In genomic region chr7:145332376-145333041, GRCm38 (mm10) we compare ENCODE assay signal across 12 mouse cellular contexts. TPM values are rescaled to one million over a fixed set of nuclear protein-coding genes. Genes with fewer than 3 reads are reported as not detected.
DNase-seq lines count a peak whose midpoint lies in the region; ATAC-seq and TF ChIP-seq lines count a peak whose summit lies in the region.
"Had no signal": no experiment of that assay in that cellular context is flagged by ENCODE, and none has a peak within 500 bp of the region (broad histone marks: within the 10 kb centered on the region; RNA-seq: fewer than 3 reads in every experiment).

No protein-coding gene starts in this region.

- no peak overlapping the region for H3K4me2 ChIP-seq in forebrain, embryonic 14.5 days (ENCODE audit: low read length)
- no peak overlapping the region for H3K4me2 ChIP-seq in forebrain, embryonic 16.5 days (ENCODE audit: low read length)
- no peak overlapping the region for H3K4me2 ChIP-seq in midbrain, postnatal 0 days (ENCODE audit: low read depth, low read length, poor library complexity, severe bottlenecking)
- no peak overlapping the region for H3K4me2 ChIP-seq in midbrain, embryonic 11.5 days

- DNase-seq in forebrain, embryonic 14.5 days (ENCODE audit: low spot score), result peak; percentile 26
- DNase-seq in midbrain, postnatal 0 days (ENCODE audit: low spot score), result peak; percentile 42
- DNase-seq in midbrain, embryonic 11.5 days (ENCODE audit: low spot score, missing footprints), result no peak
- DNase-seq in kidney, postnatal 14 days, result peak; percentile 65
- no peak for DNase-seq in urinary bladder, postnatal 4 days (ENCODE audit: low spot score in 2 of 2)
- DNase-seq in Muller cell, postnatal 12 days (ENCODE audit: inconsistent ontology term), result no peak
- DNase-seq: embryo, embryonic 11 days had no signal

- H3K36me3 ChIP-seq in forebrain, embryonic 14.5 days (ENCODE audit: control insufficient read depth, insufficient read depth, low read length), result no peaks in the 10 kb centered on the region
- no peaks in the 10 kb centered on the region for H3K36me3 ChIP-seq in forebrain, embryonic 16.5 days (ENCODE audit: control insufficient read depth, insufficient read depth)
- no peaks in the 10 kb centered on the region for H3K36me3 ChIP-seq in midbrain, postnatal 0 days (ENCODE audit: insufficient read depth, low read length)
- no peaks in the 10 kb centered on the region for H3K36me3 ChIP-seq in midbrain, embryonic 11.5 days (ENCODE audit: control insufficient read depth, insufficient read depth, low read length)

- H3K27me3 ChIP-seq in forebrain, embryonic 14.5 days (replicated peaks; ENCODE audit: control insufficient read depth, insufficient read depth, low read length), result no peaks in the 10 kb centered on the region
- H3K27me3 ChIP-seq in forebrain, embryonic 16.5 days (replicated peaks; ENCODE audit: control insufficient read depth, insufficient read depth, low read length), result no peaks in the 10 kb centered on the region
- no peaks in the 10 kb centered on the region for H3K27me3 ChIP-seq in midbrain, postnatal 0 days (ENCODE audit: insufficient read depth, low read length)
- H3K27me3 ChIP-seq in midbrain, embryonic 11.5 days (ENCODE audit: control insufficient read depth, insufficient read depth, low read length), result no peaks in the 10 kb centered on the region

- no peak overlapping the region for H3K9ac ChIP-seq in forebrain, embryonic 14.5 days (ENCODE audit: low read length)
- no peak overlapping the region for H3K9ac ChIP-seq in forebrain, embryonic 16.5 days (replicated peaks; ENCODE audit: low read depth, low read length)
- no peak overlapping the region for H3K9ac ChIP-seq in midbrain, postnatal 0 days (replicated peaks; ENCODE audit: low read length, poor library complexity, severe bottlenecking)
- no peak overlapping the region for H3K9ac ChIP-seq in midbrain, embryonic 11.5 days (ENCODE audit: low read length)

- H3K4me3 ChIP-seq in forebrain, embryonic 14.5 days (ENCODE audit: low read depth, low read length), result no peak overlapping the region
- H3K4me3 ChIP-seq in forebrain, embryonic 16.5 days (replicated peaks; ENCODE audit: low read length), result no peak overlapping the region
- H3K4me3 ChIP-seq in midbrain, postnatal 0 days (ENCODE audit: low read depth, low read length), result no peak overlapping the region
- no peak overlapping the region for H3K4me3 ChIP-seq in midbrain, embryonic 11.5 days (ENCODE audit: low read depth, low read length)

- no peak for ATAC-seq in forebrain, embryonic 14.5 days
- no peak for ATAC-seq in forebrain, embryonic 16.5 days
- ATAC-seq in midbrain, postnatal 0 days (ENCODE audit: low FRiP score), result no peak
- no peak for ATAC-seq in midbrain, embryonic 11.5 days (ENCODE audit: low FRiP score)
- ATAC-seq in erythroblast, adult 5-6 weeks (replicated peaks; ENCODE audit: low FRiP score, poor library complexity, severe bottlenecking), result no peak

- no peaks in the 10 kb centered on the region for H3K9me3 ChIP-seq in forebrain, embryonic 14.5 days (replicated peaks; ENCODE audit: control insufficient read depth, low read length)
- no peaks in the 10 kb centered on the region for H3K9me3 ChIP-seq in forebrain, embryonic 16.5 days (ENCODE audit: control insufficient read depth, low read length)
- no peaks in the 10 kb centered on the region for H3K9me3 ChIP-seq in midbrain, postnatal 0 days (ENCODE audit: low read length)
- H3K9me3 ChIP-seq in midbrain, embryonic 11.5 days (ENCODE audit: control insufficient read depth, low read length), result no peaks in the 10 kb centered on the region

- WGBS in forebrain, embryonic 14.5 days, result 55% methylated on average over 1 of the region's 1 CpGs
- 31% methylated on average over 1 of the region's 1 CpGs for WGBS in forebrain, embryonic 16.5 days
- WGBS in midbrain, postnatal 0 days, result 48% methylated on average over 1 of the region's 1 CpGs
- 55% methylated on average over 1 of the region's 1 CpGs for WGBS in midbrain, embryonic 11.5 days

- no peak for TF ChIP-seq CTCF in midbrain, postnatal 0 days (IDR thresholded peaks at IDR 0.05)

- no peak overlapping the region for H3K27ac ChIP-seq in forebrain, embryonic 14.5 days (ENCODE audit: low read depth, low read length)
- no peak overlapping the region for H3K27ac ChIP-seq in forebrain, embryonic 16.5 days (ENCODE audit: low read length)
- H3K27ac ChIP-seq in midbrain, postnatal 0 days (ENCODE audit: low read depth, low read length), result no peak overlapping the region
- H3K27ac ChIP-seq in midbrain, embryonic 11.5 days (ENCODE audit: low read depth, low read length), result no peak overlapping the region

- H3K4me1 ChIP-seq in forebrain, embryonic 14.5 days (ENCODE audit: control insufficient read depth, insufficient read depth, low read length), result no peaks in the 10 kb centered on the region
- no peaks in the 10 kb centered on the region; the same call in 1 of the 2 replicates for H3K4me1 ChIP-seq in forebrain, embryonic 16.5 days (replicated peaks; ENCODE audit: control insufficient read depth, insufficient read depth, low read length)
- no peaks in the 10 kb centered on the region for H3K4me1 ChIP-seq in midbrain, postnatal 0 days (ENCODE audit: insufficient read depth, low read length)
- peaks cover 2% of the 10 kb centered on the region; the same call in 1 of the 2 replicates for H3K4me1 ChIP-seq in midbrain, embryonic 11.5 days (ENCODE audit: control insufficient read depth, insufficient read depth, low read length)

RNA-seq across cellular contexts. Expression of gene Mrgprd, which starts 17.9 kb away (rescaled TPM):
- not detected in 2 replicates for polyA plus RNA-seq in forebrain, embryonic 14.5 days (2014; fragmentation: Nextera tagmentation; extraction: Ambion mirVana)
- not detected in 2 replicates for polyA plus RNA-seq in forebrain, embryonic 16.5 days (2015; fragmentation: Nextera tagmentation; extraction: Ambion mirVana)
- total RNA-seq in midbrain, postnatal 0 days (2014; rRNA removed), result not detected in 2 replicates
- polyA plus RNA-seq in midbrain, postnatal 0 days (2015; fragmentation: Nextera tagmentation; extraction: Ambion mirVana), result not detected in 2 replicates
- polyA plus RNA-seq in midbrain, embryonic 11.5 days (2014; fragmentation: Nextera tagmentation; extraction: Ambion mirVana), result not detected in 2 replicates
- total RNA-seq in erythroblast, adult 5-6 weeks (2015; ENCODE audit: low replicate concordance), result not detected in 2 replicates
- not detected in 2 replicates for total RNA-seq in erythroblast, adult 5-6 weeks (2017; ENCODE audit: low replicate concordance)
- total RNA-seq: heart, adult 18-20 months; layer of hippocampus, postnatal 14 days had no signal
- polyA plus RNA-seq: C2C12 had no signal

RNA-seq across cellular contexts. Expression of gene Mrgprf, which starts 31.9 kb away (rescaled TPM):
- 2.7 and 3.9 TPM in 2 replicates for polyA plus RNA-seq in forebrain, embryonic 14.5 days (2014; fragmentation: Nextera tagmentation; extraction: Ambion mirVana)
- 2.9 and 3.3 TPM in 2 replicates for polyA plus RNA-seq in forebrain, embryonic 16.5 days (2015; fragmentation: Nextera tagmentation; extraction: Ambion mirVana)
- 5.5 and 6.8 TPM in 2 replicates for total RNA-seq in midbrain, postnatal 0 days (2014; rRNA removed)
- 4.6 and 5.0 TPM in 2 replicates for polyA plus RNA-seq in midbrain, postnatal 0 days (2015; fragmentation: Nextera tagmentation; extraction: Ambion mirVana)
- polyA plus RNA-seq in midbrain, embryonic 11.5 days (2014; fragmentation: Nextera tagmentation; extraction: Ambion mirVana), result 0.51 and 0.87 TPM in 2 replicates
- total RNA-seq in erythroblast, adult 5-6 weeks (2015; ENCODE audit: low replicate concordance), result not detected in 2 replicates
- not detected in 2 replicates for total RNA-seq in erythroblast, adult 5-6 weeks (2017; ENCODE audit: low replicate concordance)

RNA-seq across cellular contexts. Expression of gene Tpcn2, which starts 48.7 kb away (rescaled TPM):
- 0.46 and 0.86 TPM in 2 replicates for polyA plus RNA-seq in forebrain, embryonic 14.5 days (2014; fragmentation: Nextera tagmentation; extraction: Ambion mirVana)
- polyA plus RNA-seq in forebrain, embryonic 16.5 days (2015; fragmentation: Nextera tagmentation; extraction: Ambion mirVana), result 2.5 and 3.9 TPM in 2 replicates
- 2.8 and 4.1 TPM in 2 replicates for total RNA-seq in midbrain, postnatal 0 days (2014; rRNA removed)
- 1.5 TPM in 2 replicates for polyA plus RNA-seq in midbrain, postnatal 0 days (2015; fragmentation: Nextera tagmentation; extraction: Ambion mirVana)
- polyA plus RNA-seq in midbrain, embryonic 11.5 days (2014; fragmentation: Nextera tagmentation; extraction: Ambion mirVana), result 1.5 and 1.9 TPM in 2 replicates
- total RNA-seq in erythroblast, adult 5-6 weeks (2015; ENCODE audit: low replicate concordance), result 3.8 and 4.6 TPM in 2 replicates
- 1.3 and 2.2 TPM in 2 replicates for total RNA-seq in erythroblast, adult 5-6 weeks (2017; ENCODE audit: low replicate concordance)

Comparison
In these comparisons a context has a peak if more than half of its experiments do, and no peak if none do; other contexts are left out.
1. DNase-seq: peak in forebrain, embryonic 14.5 days (single experiment), midbrain, postnatal 0 days (single experiment) and kidney, postnatal 14 days (single experiment); none in midbrain, embryonic 11.5 days (single experiment), urinary bladder, postnatal 4 days (0 of 2) and Muller cell, postnatal 12 days (single experiment).